Mouse (Mus musculus) spleen, embryonic (tissue): ENCODE measurements at regions not wholly inside any gene's neighbourhood (a gene's known extent, or its start where the extent isn't known, plus 50 kb on each side); places are given as distances from the start of the nearest gene placed in this dataset.

Experiments used
- CTCF ChIA-PET: fragments of 350-600 bp; sonication (Branson Sonifier 250); formaldehyde crosslinking; loops from one replicate; lab custom pipeline; 2022; lab: Charles Lee

- CTCF ChIA-PET: no interaction called here
Observed at GRCm38 (mm10) chr9:112938781-112939180, 703.0 kb upstream of the Arpp21 start.

- CTCF ChIA-PET: no interaction called here
Observed at GRCm38 (mm10) chr9:112909311-112910101, 673.8 kb upstream of the Arpp21 start.

GRCm38 (mm10) chr9:112905955-112906354 lies 670.2 kb upstream of the Arpp21 start:
- CTCF ChIA-PET: no interaction called here

GRCm38 (mm10) chr9:112864921-112865320 lies 629.2 kb upstream of the Arpp21 start:
- CTCF ChIA-PET: no interaction called here

GRCm38 (mm10) chr9:112861136-112861535 lies 625.4 kb upstream of the Arpp21 start:
- CTCF ChIA-PET: no interaction called here

GRCm38 (mm10) chr9:112860307-112860893 lies 624.7 kb upstream of the Arpp21 start:
- CTCF ChIA-PET: no interaction called here

- CTCF ChIA-PET: no interaction called here
Observed at GRCm38 (mm10) chr9:112841473-112841872, 605.7 kb upstream of the Arpp21 start.

- CTCF ChIA-PET: interaction anchor here (0.7 kb wide), 1 partner anchor 13 kb away, joined by 4 read pairs; no protein-coding TSS in a partner anchor
Observed at GRCm38 (mm10) chr9:112839071-112839793, 603.5 kb upstream of the Arpp21 start.

- CTCF ChIA-PET: no interaction called here
Observed at GRCm38 (mm10) chr9:112837563-112837962, 601.8 kb upstream of the Arpp21 start.

- CTCF ChIA-PET: no interaction called here
Observed at GRCm38 (mm10) chr9:112834441-112835245, 598.9 kb upstream of the Arpp21 start.

GRCm38 (mm10) chr9:112831102-112831501 lies 595.4 kb upstream of the Arpp21 start:
- CTCF ChIA-PET: no interaction called here

GRCm38 (mm10) chr9:112828602-112829001 lies 592.9 kb upstream of the Arpp21 start:
- CTCF ChIA-PET: no interaction called here

- CTCF ChIA-PET: no interaction called here
Observed at GRCm38 (mm10) chr9:112826592-112826991, 590.9 kb upstream of the Arpp21 start.

- CTCF ChIA-PET: no interaction called here
Observed at GRCm38 (mm10) chr9:112821940-112822339, 586.2 kb upstream of the Arpp21 start.

- CTCF ChIA-PET: no interaction called here
Observed at GRCm38 (mm10) chr9:112811946-112812345, 576.2 kb upstream of the Arpp21 start.

- CTCF ChIA-PET: no interaction called here
Observed at GRCm38 (mm10) chr9:112799583-112800220, 564.0 kb upstream of the Arpp21 start.

- CTCF ChIA-PET: no interaction called here
Observed at GRCm38 (mm10) chr9:112793537-112793936, 557.8 kb upstream of the Arpp21 start.

- CTCF ChIA-PET: no interaction called here
Observed at GRCm38 (mm10) chr9:112771981-112772380, 536.2 kb upstream of the Arpp21 start.

- CTCF ChIA-PET: no interaction called here
Observed at GRCm38 (mm10) chr9:112744616-112745015, 508.9 kb upstream of the Arpp21 start.

GRCm38 (mm10) chr9:112743871-112744590 lies 508.3 kb upstream of the Arpp21 start:
- CTCF ChIA-PET: no interaction called here

- CTCF ChIA-PET: no interaction called here
Observed at GRCm38 (mm10) chr9:112735761-112736160, 500.0 kb upstream of the Arpp21 start.
